Mouse (Mus musculus) mature B cell (primary cell): ENCODE data around the gene Fam71a.

Experiments used
- in situ Hi-C: fragments of 300-500 bp; cut with MboI; formaldehyde crosslinking; loops from 2 replicates; pipeline ENCODE4 v1.14.3; 2019

Gene Fam71a

GRCm38 (mm10) chr1:191124288-191124687, 40.3 kb downstream of the Fam71a start:
- in situ Hi-C loops: no loop called here

- in situ Hi-C loops: no loop called here
Measured at GRCm38 (mm10) chr1:191123696-191124095, 40.9 kb downstream of the Fam71a start.

GRCm38 (mm10) chr1:191122744-191123143, 41.9 kb downstream of the Fam71a start:
- in situ Hi-C loops: no loop called here

GRCm38 (mm10) chr1:191115514-191116238, 48.9 kb downstream of the Fam71a start:
- in situ Hi-C loops: no loop called here

GRCm38 (mm10) chr1:191114868-191115267, 49.7 kb downstream of the Fam71a start:
- in situ Hi-C loops: no loop called here
